11 mouse cellular contexts compared by ENCODE assay signal in the genomic region with DNA sequence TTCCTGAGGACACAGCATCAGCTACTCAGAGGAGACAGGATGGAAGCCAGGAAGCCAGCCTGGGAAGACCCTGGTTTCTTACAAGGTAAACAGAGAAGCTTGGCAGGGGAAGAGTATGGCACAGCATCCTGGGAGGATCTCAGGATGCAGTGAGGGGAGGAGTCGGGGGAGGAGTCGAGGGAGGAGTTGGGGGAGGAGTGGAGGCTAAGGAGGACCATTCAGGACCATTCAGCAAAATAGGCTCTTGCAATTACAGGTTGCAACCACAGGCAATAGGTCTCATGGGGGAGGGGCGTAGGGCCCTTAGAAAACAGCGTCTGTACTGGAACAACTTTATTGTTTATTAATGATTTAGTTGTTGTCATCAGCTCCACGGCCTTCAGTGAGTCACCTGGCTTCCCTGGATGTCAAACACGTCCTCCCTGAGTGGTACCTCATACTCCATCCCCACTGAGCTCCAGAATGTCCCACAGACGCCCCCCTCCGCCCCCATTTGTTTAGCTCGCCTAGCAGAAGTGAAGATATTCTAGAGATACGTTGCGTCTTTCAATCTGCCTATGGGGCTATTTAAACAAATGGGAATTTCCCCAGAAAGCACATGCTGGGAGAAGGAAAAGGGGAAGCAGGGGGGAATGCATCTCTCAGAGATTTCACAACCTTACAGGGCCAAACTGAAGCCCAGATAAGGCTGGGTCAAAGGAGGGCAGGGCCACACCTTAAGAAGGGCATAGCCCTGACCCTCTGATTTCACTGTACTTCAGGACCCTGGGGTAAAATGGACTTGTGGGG. TPM values are rescaled to one million over a fixed set of nuclear protein-coding genes. Genes with fewer than 3 reads are reported as not detected.
DNase-seq lines count a peak whose midpoint lies in the region; ATAC-seq and TF ChIP-seq lines count a peak whose summit lies in the region.
"Had no signal": no experiment of that assay in that cellular context is flagged by ENCODE, and none has a peak within 500 bp of the region (broad histone marks: within the 10 kb centered on the region; RNA-seq: fewer than 3 reads in every experiment).

No protein-coding gene starts in this region.

- intact Hi-C loops in heart, adult 2 months (cut with DNase I): no loop called here
- intact Hi-C loops in heart, postnatal 36 days (cut with DNase I): no loop called here

- no peak for TF ChIP-seq POLR2A in heart, adult 2 months (IDR thresholded peaks at IDR 0.05; ENCODE audit: insufficient read depth, low read depth, low read length)
- no peak for TF ChIP-seq POLR2A in CH12.LX (IDR thresholded peaks at IDR 0.05; ENCODE audit: low read depth, low read length)
- 0 out of 2 replicates have a peak, but pooled peaks have one; percentile 35 for TF ChIP-seq POLR2A in bone marrow macrophage, adult 2 months (IDR thresholded peaks at IDR 0.05; ENCODE audit: borderline replicate concordance, low read depth, low read length)

- peaks cover 1% of the 10 kb centered on the region for H3K4me1 ChIP-seq in heart, adult 2 months (ENCODE audit: control insufficient read depth, insufficient read depth, low read length)
- H3K4me1 ChIP-seq in CH12.LX (ENCODE audit: control insufficient read depth in 1 of 2, insufficient read depth in 2 of 2): peaks cover 31 to 73% of the 10 kb centered on the region in 2 experiments
- H3K4me1 ChIP-seq in bone marrow macrophage, adult 2 months (ENCODE audit: control insufficient read depth, insufficient read depth, low read length): peaks cover 47% of the 10 kb centered on the region
- peaks cover 43% of the 10 kb centered on the region for H3K4me1 ChIP-seq in neural tube, embryonic 15.5 days

- H3K27me3 ChIP-seq in heart, adult 2 months (ENCODE audit: control insufficient read depth, insufficient read depth, low read length): no peaks in the 10 kb centered on the region
- H3K27me3 ChIP-seq in CH12.LX (replicated peaks): no peaks in the 10 kb centered on the region
- 0 out of 2 replicates have a peak, but pooled peaks cover 3% of the 10 kb centered on the region for H3K27me3 ChIP-seq in neural tube, embryonic 15.5 days (replicated peaks)

- no peak overlapping the region for H3K9ac ChIP-seq in heart, adult 2 months (ENCODE audit: low read depth, low read length)
- peak overlapping the region; percentile 83 for H3K9ac ChIP-seq in CH12.LX (ENCODE audit: insufficient read depth, low read depth)
- H3K9ac ChIP-seq in neural tube, embryonic 15.5 days (replicated peaks): no peak overlapping the region
- H3K9ac ChIP-seq: heart, embryonic 13.5 days had no signal

- no peaks in the 10 kb centered on the region for H3K79me2 ChIP-seq in heart, adult 2 months (replicated peaks; ENCODE audit: control insufficient read depth, insufficient read depth, low read length)
- peaks cover 73% of the 10 kb centered on the region for H3K79me2 ChIP-seq in CH12.LX (replicated peaks; ENCODE audit: control insufficient read depth, extremely low read depth, insufficient read depth, poor library complexity, severe bottlenecking)

- H3K4me3 ChIP-seq in heart, adult 2 months: no peak overlapping the region
- peak overlapping the region in 2 of 3 experiments; percentile 2 to 17 for H3K4me3 ChIP-seq in CH12.LX (replicated peaks in 1 of 3; ENCODE audit: low read depth in 2 of 3, low read length in 2 of 3, poor library complexity in 1 of 3)
- H3K4me3 ChIP-seq in bone marrow macrophage, adult 2 months (ENCODE audit: insufficient read depth, low read length): peak overlapping the region; percentile 81
- H3K4me3 ChIP-seq in neural tube, embryonic 15.5 days (replicated peaks): no peak overlapping the region
- H3K4me3 ChIP-seq: heart, embryonic 13.5 days had no signal

- DNase-seq in heart, adult 2 months: peak; percentile 20 to 30
- DNase-seq in heart, postnatal 36 days: no peak
- DNase-seq in CH12.LX (ENCODE audit: extremely low read depth): peak; percentile 85
- DNase-seq in induced T-regulatory cell, adult 2 months (ENCODE audit: low read depth): peak; percentile 35
- no peak for DNase-seq in kidney, postnatal 36 days
- no peak for DNase-seq in heart, adult 8-10 months (ENCODE audit: low spot score)
- DNase-seq: kidney, adult 8-10 months; left cerebral cortex, postnatal 4 days had no signal

- dilution Hi-C loops in CH12.LX (cut with MboI; ENCODE audit: extremely low pct_ligation_motif_present, extremely low pct_unique_long_range_greater_than_20kb, low sequenced_read_pairs): no loop called here

- H3K36me3 ChIP-seq in heart, adult 2 months (ENCODE audit: control insufficient read depth, insufficient read depth, low read length): no peaks in the 10 kb centered on the region
- H3K36me3 ChIP-seq in CH12.LX (replicated peaks in 1 of 2; ENCODE audit: control insufficient read depth in 1 of 2, insufficient read depth in 1 of 2, low read length in 1 of 2): peaks cover 15 to 37% of the 10 kb centered on the region in 2 experiments
- H3K36me3 ChIP-seq in neural tube, embryonic 15.5 days: no peaks in the 10 kb centered on the region
- H3K36me3 ChIP-seq: heart, embryonic 13.5 days had no signal

- TF ChIP-seq EP300 in heart, adult 2 months (IDR thresholded peaks at IDR 0.05; ENCODE audit: insufficient read depth, low read depth, low read length): no peak
- TF ChIP-seq EP300 in CH12.LX (IDR thresholded peaks at IDR 0.05; ENCODE audit: low read length): peak; percentile 41; the same call in 1 of the 2 replicates

- TF ChIP-seq RAD21 in CH12.LX (IDR thresholded peaks at IDR 0.05; ENCODE audit: low read depth, low read length): no peak

- no peak for ATAC-seq in neural tube, embryonic 15.5 days (ENCODE audit: low FRiP score)

- TF ChIP-seq CTCF in heart, adult 2 months (IDR thresholded peaks at IDR 0.05): no peak
- TF ChIP-seq CTCF in CH12.LX (conservative IDR thresholded peaks at IDR 0.05 in 1 of 2, IDR thresholded peaks at IDR 0.05 in 1 of 2; ENCODE audit: low read depth in 2 of 2, low read length in 2 of 2): no peak
- no peak for TF ChIP-seq CTCF in bone marrow macrophage, adult 2 months (IDR thresholded peaks at IDR 0.05; ENCODE audit: low read depth, low read length)

- 59% methylated on average over 11 of the region's 11 CpGs for WGBS in heart, adult 2 months
- 29% methylated on average over 11 of the region's 11 CpGs for WGBS in neural tube, embryonic 15.5 days

- peak overlapping the region; percentile 89 for H3K4me2 ChIP-seq in CH12.LX (ENCODE audit: insufficient read depth, low read depth, poor library complexity, severe bottlenecking)
- no peak overlapping the region for H3K4me2 ChIP-seq in neural tube, embryonic 15.5 days
- H3K4me2 ChIP-seq: heart, embryonic 13.5 days had no signal

- no peaks in the 10 kb centered on the region for H3K9me3 ChIP-seq in CH12.LX (replicated peaks; ENCODE audit: low read length)
- no peaks in the 10 kb centered on the region for H3K9me3 ChIP-seq in neural tube, embryonic 15.5 days (replicated peaks)
- H3K9me3 ChIP-seq: heart, embryonic 13.5 days had no signal

- no peak overlapping the region for H3K27ac ChIP-seq in heart, adult 2 months
- peak overlapping the region; percentile 94 for H3K27ac ChIP-seq in CH12.LX (ENCODE audit: insufficient read depth, low read depth)
- H3K27ac ChIP-seq in bone marrow macrophage, adult 2 months (ENCODE audit: insufficient read depth, low read depth, low read length): peak overlapping the region; percentile 96
- no peak overlapping the region for H3K27ac ChIP-seq in neural tube, embryonic 15.5 days (replicated peaks)
- H3K27ac ChIP-seq: heart, embryonic 13.5 days had no signal

- in situ Hi-C loops in CH12.LX (cut with MboI; ENCODE audit: low pct_ligation_motif_present, low pct_unique_long_range_greater_than_20kb, low sequenced_read_pairs): no loop called here

RNA-seq across cellular contexts. Expression of gene Rassf4, which starts 4.9 kb away (rescaled TPM):
- 1 to 10 TPM; 5.8 TPM for total RNA-seq in heart, adult 2 months (2021)
- polyA plus RNA-seq in heart, adult 2 months (2012; rRNA removed): 6.4 and 8.9 TPM in 2 replicates
- total RNA-seq in heart, postnatal 36 days (2021): 1 to 10 TPM; 6.5 to 8.0 TPM
- total RNA-seq in CH12.LX (2012; rRNA removed): 29.0 and 32.3 TPM in 2 replicates
- 13.5 and 17.3 TPM in 2 replicates for total RNA-seq in CH12.LX (2014; rRNA removed)
- 69.0 and 74.9 TPM in 2 replicates for polyA plus RNA-seq in CH12.LX (2012; ENCODE audit: insufficient read length, low read depth)
- polyA plus RNA-seq in bone marrow macrophage, adult 2 months (2012; ENCODE audit: insufficient read depth, insufficient read length, missing spikeins): 388 and 401 TPM in 2 replicates
- 29.0 and 32.5 TPM in 2 replicates for polyA plus RNA-seq in neural tube, embryonic 15.5 days (2015; fragmentation: Nextera tagmentation; extraction: Ambion mirVana)
- total RNA-seq in heart, adult 8-10 months (2022): 1 to 10 TPM; 3.7 to 7.0 (median 5.1) TPM

RNA-seq across cellular contexts. Expression of gene Depp1, which starts 18.5 kb away (rescaled TPM):
- total RNA-seq in heart, adult 2 months (2021): 10 to 100 TPM; 53.5 to 86.1 TPM
- 32.7 and 53.0 TPM in 2 replicates for polyA plus RNA-seq in heart, adult 2 months (2012; rRNA removed)
- total RNA-seq in heart, postnatal 36 days (2021): 10 to 100 TPM; 60.4 to 63.7 TPM
- 0.13 and 0.34 TPM in 2 replicates for total RNA-seq in CH12.LX (2012; rRNA removed)
- not detected in 2 replicates for total RNA-seq in CH12.LX (2014; rRNA removed)
- polyA plus RNA-seq in CH12.LX (2012; ENCODE audit: insufficient read length, low read depth): 0.31 and 0.47 TPM in 2 replicates
- polyA plus RNA-seq in bone marrow macrophage, adult 2 months (2012; ENCODE audit: insufficient read depth, insufficient read length, missing spikeins): 0.61 TPM in 1 of 2 replicates, not detected in the other
- 16.5 and 16.9 TPM in 2 replicates for polyA plus RNA-seq in neural tube, embryonic 15.5 days (2015; fragmentation: Nextera tagmentation; extraction: Ambion mirVana)
- 10 to 100 TPM; 32.2 to 58.5 (median 41.2) TPM for total RNA-seq in heart, adult 8-10 months (2022)

RNA-seq across cellular contexts. Expression of gene Zfp422, which starts 40.1 kb away (rescaled TPM):
- total RNA-seq in heart, adult 2 months (2021): 10 to 100 TPM; 14.8 to 19.2 TPM
- polyA plus RNA-seq in heart, adult 2 months (2012; rRNA removed): 13.1 and 27.8 TPM in 2 replicates
- 10 to 100 TPM; 18.2 to 19.3 TPM for total RNA-seq in heart, postnatal 36 days (2021)
- total RNA-seq in CH12.LX (2012; rRNA removed) (11.9 and 13.0 TPM in 2 replicates), CH12.LX (2014; rRNA removed) (25.9 and 33.4 TPM in 2 replicates)
- 31.1 and 33.2 TPM in 2 replicates for polyA plus RNA-seq in CH12.LX (2012; ENCODE audit: insufficient read length, low read depth)
- polyA plus RNA-seq in bone marrow macrophage, adult 2 months (2012; ENCODE audit: insufficient read depth, insufficient read length, missing spikeins): 26.7 and 31.5 TPM in 2 replicates
- polyA plus RNA-seq in neural tube, embryonic 15.5 days (2015; fragmentation: Nextera tagmentation; extraction: Ambion mirVana): 108 and 122 TPM in 2 replicates
- total RNA-seq in heart, adult 8-10 months (2022): 10 to 100 TPM; 13.6 to 15.5 (median 14.8) TPM

RNA-seq across cellular contexts. Expression of gene Tmem72, which starts 47.8 kb away (rescaled TPM):
- total RNA-seq in heart, adult 2 months (2021): under 1 TPM; 0.03 to 0.05 TPM
- under 0.01 TPM in 2 replicates for polyA plus RNA-seq in heart, adult 2 months (2012; rRNA removed)
- under 1 TPM in 1 of 2 experiments, not detected in 1; 0.03 TPM for total RNA-seq in heart, postnatal 36 days (2021)
- 0.04 TPM in 2 replicates for total RNA-seq in CH12.LX (2012; rRNA removed)
- 0.01 TPM in 2 replicates for total RNA-seq in CH12.LX (2014; rRNA removed)
- 0.01 TPM in 2 replicates for polyA plus RNA-seq in CH12.LX (2012; ENCODE audit: insufficient read length, low read depth)
- polyA plus RNA-seq in bone marrow macrophage, adult 2 months (2012; ENCODE audit: insufficient read depth, insufficient read length, missing spikeins): 0.09 TPM in 1 of 2 replicates, not detected in the other
- 1.1 and 1.5 TPM in 2 replicates for polyA plus RNA-seq in neural tube, embryonic 15.5 days (2015; fragmentation: Nextera tagmentation; extraction: Ambion mirVana)
- total RNA-seq in heart, adult 8-10 months (2022): under 1 TPM in 3 of 4 experiments, not detected in 1; 0.03 TPM

Comparison
In these comparisons a context has a peak if more than half of its experiments do, and no peak if none do; other contexts are left out.
1. DNase-seq: peak in heart, adult 2 months (2 of 2), CH12.LX (single experiment) and induced T-regulatory cell, adult 2 months (single experiment); none in heart, postnatal 36 days (0 of 2), kidney, postnatal 36 days (0 of 2) and heart, adult 8-10 months (single experiment).
2. H3K27ac ChIP-seq: peak in CH12.LX (single experiment) and bone marrow macrophage, adult 2 months (single experiment); none in heart, adult 2 months (single experiment) and neural tube, embryonic 15.5 days (single experiment).
3. H3K4me3 ChIP-seq: peak in CH12.LX (2 of 3) and bone marrow macrophage, adult 2 months (single experiment); none in heart, adult 2 months (single experiment) and neural tube, embryonic 15.5 days (single experiment).
4. RNA of gene Depp1, which starts 18.5 kb away (total RNA-seq): 53.5 to 86.1 TPM in heart, adult 2 months, 60.4 to 63.7 TPM in heart, postnatal 36 days and 32.2 to 58.5 TPM in heart, adult 8-10 months; 0.13 to 0.34 TPM in CH12.LX; every median in the first group is over 10 times any median in the second.